Mouse (Mus musculus): ENCODE data around the gene 1700080E11Rik. TPM values are rescaled to one million over a fixed set of nuclear protein-coding genes. Genes with fewer than 3 reads are reported as not detected.

Gene 1700080E11Rik
- polyA plus RNA-seq, 1 experiment from 2014 or later, result not detected

Other genes starting within 250 kb of the 1700080E11Rik start
- gene Mrpl3, start 91.9 kb downstream of the 1700080E11Rik start, polyA plus RNA-seq (2016; fragmentation: Nextera tagmentation; extraction: Ambion mirVana), result 109 and 123 TPM in 2 replicates
- 6.2 and 7.3 TPM in 2 replicates for gene Nudt16, start 13.3 kb downstream of the 1700080E11Rik start, polyA plus RNA-seq (2016; fragmentation: Nextera tagmentation; extraction: Ambion mirVana)